Comparison of ENCODE assay signal across 25 mouse cellular contexts in genomic region chr9:49704196-49704967, GRCm38 (mm10).
DNase-seq lines count a peak whose midpoint lies in the region; ATAC-seq and TF ChIP-seq lines count a peak whose summit lies in the region.
"Had no signal": no experiment of that assay in that cellular context is flagged by ENCODE, and none has a peak within 500 bp of the region (broad histone marks: within the 10 kb centered on the region; RNA-seq: fewer than 3 reads in every experiment).

No protein-coding gene starts in this region.

- no peak for TF ChIP-seq POLR2A in lung, adult 2 months (IDR thresholded peaks at IDR 0.05; ENCODE audit: borderline replicate concordance, extremely low read depth, low read depth, low read length)

- no peak for TF ChIP-seq CTCF in midbrain, postnatal 0 days (IDR thresholded peaks at IDR 0.05)
- TF ChIP-seq CTCF in lung, adult 2 months (IDR thresholded peaks at IDR 0.05; ENCODE audit: insufficient read depth, low read length), result no peak

- no peaks in the 10 kb centered on the region for H3K4me1 ChIP-seq in intestine, embryonic 14.5 days (replicated peaks; ENCODE audit: control insufficient read depth, insufficient read depth, low read length)
- no peaks in the 10 kb centered on the region for H3K4me1 ChIP-seq in intestine, embryonic 16.5 days (ENCODE audit: control insufficient read depth, insufficient read depth, low read length)
- peaks cover 20% of the 10 kb centered on the region for H3K4me1 ChIP-seq in midbrain, embryonic 13.5 days (replicated peaks)
- no peaks in the 10 kb centered on the region; the same call in 1 of the 2 replicates for H3K4me1 ChIP-seq in midbrain, postnatal 0 days (ENCODE audit: insufficient read depth, low read length)
- H3K4me1 ChIP-seq in kidney, embryonic 16.5 days (ENCODE audit: insufficient read depth, low read length), result 0 out of 2 replicates have a peak, but pooled peaks cover 4% of the 10 kb centered on the region
- H3K4me1 ChIP-seq in midbrain, embryonic 14.5 days (ENCODE audit: control insufficient read depth, insufficient read depth, low read length), result peaks cover 7% of the 10 kb centered on the region; the same call in 1 of the 2 replicates
- no peaks in the 10 kb centered on the region for H3K4me1 ChIP-seq in lung, adult 2 months (ENCODE audit: control insufficient read depth, insufficient read depth, low read length)
- H3K4me1 ChIP-seq: forebrain, embryonic 10.5 days; heart, embryonic 10.5 days had no signal

- H3K4me2 ChIP-seq in intestine, embryonic 14.5 days (ENCODE audit: low read length), result no peak overlapping the region
- H3K4me2 ChIP-seq in intestine, embryonic 16.5 days (ENCODE audit: low read depth, low read length), result no peak overlapping the region
- H3K4me2 ChIP-seq in midbrain, embryonic 13.5 days (replicated peaks), result no peak overlapping the region
- no peak overlapping the region for H3K4me2 ChIP-seq in midbrain, postnatal 0 days (ENCODE audit: low read depth, low read length, poor library complexity, severe bottlenecking)
- H3K4me2 ChIP-seq in kidney, embryonic 16.5 days (replicated peaks; ENCODE audit: low read depth, low read length), result no peak overlapping the region
- H3K4me2 ChIP-seq in midbrain, embryonic 14.5 days (ENCODE audit: low read length), result no peak overlapping the region

- no peak overlapping the region for H3K9ac ChIP-seq in intestine, embryonic 14.5 days (ENCODE audit: low read length)
- no peak overlapping the region for H3K9ac ChIP-seq in intestine, embryonic 16.5 days (ENCODE audit: low read depth, low read length)
- H3K9ac ChIP-seq in midbrain, embryonic 13.5 days (replicated peaks), result no peak overlapping the region
- H3K9ac ChIP-seq in midbrain, postnatal 0 days (replicated peaks; ENCODE audit: low read length, poor library complexity, severe bottlenecking), result no peak overlapping the region
- no peak overlapping the region for H3K9ac ChIP-seq in kidney, embryonic 16.5 days (replicated peaks; ENCODE audit: low read length)
- H3K9ac ChIP-seq in midbrain, embryonic 14.5 days (replicated peaks; ENCODE audit: low read length), result no peak overlapping the region

- no peak for ATAC-seq in intestine, embryonic 14.5 days (replicated peaks; ENCODE audit: low FRiP score, low TSS enrichment, low read depth)
- no peak for ATAC-seq in intestine, embryonic 16.5 days
- ATAC-seq in midbrain, embryonic 13.5 days, result no peak; the same call in 1 of the 2 replicates
- ATAC-seq in midbrain, postnatal 0 days (ENCODE audit: low FRiP score), result no peak
- ATAC-seq in kidney, embryonic 16.5 days (ENCODE audit: low FRiP score, low TSS enrichment), result peak; percentile 89
- ATAC-seq in midbrain, embryonic 14.5 days (ENCODE audit: low FRiP score, low TSS enrichment), result no peak
- ATAC-seq: intestine, postnatal 0 days; Patski had no signal

- H3K4me3 ChIP-seq in intestine, embryonic 14.5 days (ENCODE audit: low read depth, low read length), result no peak overlapping the region
- H3K4me3 ChIP-seq in intestine, embryonic 16.5 days (ENCODE audit: low read length), result no peak overlapping the region
- no peak overlapping the region for H3K4me3 ChIP-seq in midbrain, embryonic 13.5 days (replicated peaks)
- H3K4me3 ChIP-seq in midbrain, postnatal 0 days (ENCODE audit: low read depth, low read length), result no peak overlapping the region
- H3K4me3 ChIP-seq in kidney, embryonic 16.5 days (ENCODE audit: low read length), result no peak overlapping the region
- H3K4me3 ChIP-seq in midbrain, embryonic 14.5 days (replicated peaks; ENCODE audit: low read depth, low read length), result no peak overlapping the region
- no peak overlapping the region for H3K4me3 ChIP-seq in lung, adult 2 months (replicated peaks; ENCODE audit: extremely low read depth, low read depth, low read length)
- H3K4me3 ChIP-seq: forebrain, embryonic 10.5 days; gastrocnemius, adult 2 months; heart, embryonic 10.5 days; layer of hippocampus, adult 2 months had no signal

- no peaks in the 10 kb centered on the region for H3K27me3 ChIP-seq in intestine, embryonic 14.5 days (replicated peaks; ENCODE audit: control insufficient read depth, insufficient read depth, low read length)
- H3K27me3 ChIP-seq in intestine, embryonic 16.5 days (replicated peaks; ENCODE audit: control insufficient read depth, insufficient read depth, low read length), result no peaks in the 10 kb centered on the region
- no peaks in the 10 kb centered on the region for H3K27me3 ChIP-seq in midbrain, embryonic 13.5 days
- H3K27me3 ChIP-seq in midbrain, postnatal 0 days (ENCODE audit: insufficient read depth, low read length), result no peaks in the 10 kb centered on the region
- H3K27me3 ChIP-seq in kidney, embryonic 16.5 days (ENCODE audit: insufficient read depth, low read length), result no peaks in the 10 kb centered on the region
- H3K27me3 ChIP-seq in midbrain, embryonic 14.5 days (ENCODE audit: control insufficient read depth, insufficient read depth, low read length), result no peaks in the 10 kb centered on the region
- H3K27me3 ChIP-seq: CH12.LX, Patski had no signal

- peak; percentile 38 for DNase-seq in intestine, embryonic 14.5 days (ENCODE audit: low spot score)
- DNase-seq in midbrain, postnatal 0 days (ENCODE audit: low spot score), result no peak
- DNase-seq in midbrain, embryonic 14.5 days, result no peak
- DNase-seq in adrenal gland, adult (ENCODE audit: inconsistent age in 2 of 2, low spot score in 1 of 2), result no peak
- no peak for DNase-seq in lung, adult 2 months
- DNase-seq: adrenal gland, adult 8-10 months; B cell, adult 2 months; cerebellum, adult 11-12 months; cerebellum, postnatal 14 days; gastrocnemius, adult 2 months; heart, postnatal 4 days; lung, adult 18-20 months; lung, postnatal 14 days; retina, postnatal 1 day; right cerebral cortex, postnatal 25 days had no signal

- H3K27ac ChIP-seq in intestine, embryonic 14.5 days (ENCODE audit: low read depth), result no peak overlapping the region
- no peak overlapping the region for H3K27ac ChIP-seq in intestine, embryonic 16.5 days (ENCODE audit: low read length)
- H3K27ac ChIP-seq in midbrain, embryonic 13.5 days, result peak overlapping the region; percentile 54
- no peak overlapping the region for H3K27ac ChIP-seq in midbrain, postnatal 0 days (ENCODE audit: low read depth, low read length)
- peak overlapping the region; percentile 62 for H3K27ac ChIP-seq in kidney, embryonic 16.5 days (ENCODE audit: low read length)
- H3K27ac ChIP-seq in midbrain, embryonic 14.5 days (replicated peaks; ENCODE audit: low read depth, low read length), result peak overlapping the region; percentile 34; the same call in 1 of the 2 replicates
- H3K27ac ChIP-seq: forebrain, embryonic 10.5 days; gastrocnemius, adult 2 months; heart, embryonic 10.5 days; layer of hippocampus, adult 2 months had no signal

- H3K36me3 ChIP-seq in intestine, embryonic 14.5 days (ENCODE audit: control insufficient read depth, insufficient read depth, low read length), result no peaks in the 10 kb centered on the region
- H3K36me3 ChIP-seq in intestine, embryonic 16.5 days (ENCODE audit: control insufficient read depth, insufficient read depth, low read length), result no peaks in the 10 kb centered on the region
- 0 out of 2 replicates have a peak, but pooled peaks cover 8% of the 10 kb centered on the region for H3K36me3 ChIP-seq in midbrain, embryonic 13.5 days
- no peaks in the 10 kb centered on the region for H3K36me3 ChIP-seq in midbrain, postnatal 0 days (ENCODE audit: insufficient read depth, low read length)
- no peaks in the 10 kb centered on the region for H3K36me3 ChIP-seq in kidney, embryonic 16.5 days (ENCODE audit: insufficient read depth, low read length)
- H3K36me3 ChIP-seq in midbrain, embryonic 14.5 days (ENCODE audit: control insufficient read depth, insufficient read depth, low read length), result no peaks in the 10 kb centered on the region
- H3K36me3 ChIP-seq: forebrain, embryonic 10.5 days; G1E had no signal

- no peaks in the 10 kb centered on the region for H3K9me3 ChIP-seq in intestine, embryonic 14.5 days (ENCODE audit: control insufficient read depth, low read length)
- no peaks in the 10 kb centered on the region for H3K9me3 ChIP-seq in intestine, embryonic 16.5 days (ENCODE audit: control insufficient read depth, low read length)
- no peaks in the 10 kb centered on the region for H3K9me3 ChIP-seq in midbrain, embryonic 13.5 days
- no peaks in the 10 kb centered on the region for H3K9me3 ChIP-seq in midbrain, postnatal 0 days (ENCODE audit: low read length)
- no peaks in the 10 kb centered on the region for H3K9me3 ChIP-seq in kidney, embryonic 16.5 days (ENCODE audit: low read length)
- H3K9me3 ChIP-seq in midbrain, embryonic 14.5 days (ENCODE audit: control insufficient read depth, low read length), result no peaks in the 10 kb centered on the region
- H3K9me3 ChIP-seq: forebrain, embryonic 10.5 days; heart, embryonic 10.5 days had no signal

- WGBS in intestine, embryonic 14.5 days, result 86% methylated on average over 9 of the region's 9 CpGs
- WGBS in intestine, embryonic 16.5 days, result 84% methylated on average over 9 of the region's 9 CpGs
- 78% methylated on average over 9 of the region's 9 CpGs for WGBS in midbrain, embryonic 13.5 days
- WGBS in midbrain, postnatal 0 days, result 74% methylated on average over 9 of the region's 9 CpGs
- 65% methylated on average over 9 of the region's 9 CpGs for WGBS in kidney, embryonic 16.5 days
- WGBS in midbrain, embryonic 14.5 days, result 75% methylated on average over 9 of the region's 9 CpGs
- 84% methylated on average over 9 of the region's 9 CpGs for WGBS in lung, adult 2 months

Comparison
In these comparisons a context has a peak if more than half of its experiments do, and no peak if none do; other contexts are left out.
1. H3K27ac ChIP-seq: peak in midbrain, embryonic 13.5 days (single experiment), kidney, embryonic 16.5 days (single experiment) and midbrain, embryonic 14.5 days (single experiment); none in intestine, embryonic 14.5 days (single experiment), intestine, embryonic 16.5 days (single experiment) and midbrain, postnatal 0 days (single experiment).